Comparison of ENCODE assay signal across 7 mouse cellular contexts in the genomic region with DNA sequence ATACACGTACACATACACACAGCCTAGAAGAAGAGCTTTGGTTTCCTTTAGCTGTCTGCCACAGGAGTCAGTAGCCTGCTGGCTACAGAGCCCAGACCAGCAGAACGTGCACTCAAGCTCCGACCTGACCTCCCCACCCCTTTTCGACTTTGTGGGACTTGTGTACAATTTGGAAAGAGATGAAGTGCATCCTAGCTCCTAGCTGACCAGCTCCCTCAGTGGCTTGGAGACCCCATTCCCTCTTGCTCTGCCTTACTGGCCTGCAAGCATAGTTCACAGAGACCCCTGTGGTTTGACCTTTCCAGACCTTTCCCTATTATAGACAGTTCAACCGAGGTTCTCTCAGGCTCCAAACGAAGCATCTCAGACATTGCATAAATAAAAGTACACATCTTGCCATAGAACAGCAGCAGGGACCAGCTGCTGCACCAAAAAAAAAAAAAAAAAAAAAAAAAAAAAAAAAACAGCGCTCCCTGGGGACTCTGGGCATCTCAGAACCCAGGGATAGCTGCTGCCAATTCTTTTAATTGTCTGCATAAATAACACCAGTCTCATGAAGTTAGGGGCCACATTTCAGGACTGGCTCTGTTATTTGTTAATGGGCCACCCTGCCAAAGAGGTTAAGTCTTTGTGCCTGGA.
DNase-seq lines count a peak whose midpoint lies in the region; ATAC-seq and TF ChIP-seq lines count a peak whose summit lies in the region.

No protein-coding gene starts in this region.

- peak overlapping the region; percentile 67 for H3K4me3 ChIP-seq in E14TG2a.4 (replicated peaks; ENCODE audit: low read length)
- peak overlapping the region; percentile 53; the same call in 1 of the 2 replicates for H3K4me3 ChIP-seq in bone marrow macrophage, adult 2 months (ENCODE audit: insufficient read depth, low read length)
- H3K4me3 ChIP-seq in hindbrain, embryonic 14.5 days (replicated peaks; ENCODE audit: low read length), result peak overlapping the region; percentile 42

- 0 out of 2 replicates have a peak, but pooled peaks have one; percentile 16 for ATAC-seq in hindbrain, embryonic 14.5 days (ENCODE audit: low FRiP score)

- peak overlapping the region; percentile 69 for H3K9ac ChIP-seq in hindbrain, embryonic 14.5 days

- H3K4me2 ChIP-seq in hindbrain, embryonic 14.5 days (replicated peaks), result peak overlapping the region; percentile 67

- WGBS in hindbrain, embryonic 14.5 days, result 26% methylated on average over 7 of the region's 7 CpGs

- no peak overlapping the region for H3K27ac ChIP-seq in bone marrow macrophage, adult 2 months (ENCODE audit: insufficient read depth, low read depth, low read length)
- H3K27ac ChIP-seq in hindbrain, embryonic 14.5 days, result peak overlapping the region; percentile 86

- peaks cover 35% of the 10 kb centered on the region for H3K27me3 ChIP-seq in E14TG2a.4 (ENCODE audit: insufficient read depth, low read length)
- H3K27me3 ChIP-seq in hindbrain, embryonic 14.5 days (ENCODE audit: control insufficient read depth, insufficient read depth, low read length), result no peaks in the 10 kb centered on the region

- no peak for DNase-seq in hindbrain, embryonic 14.5 days (ENCODE audit: low spot score)
- peak; percentile 26 for DNase-seq in lung, postnatal 36 days
- DNase-seq in urinary bladder, adult 18-20 months (ENCODE audit: low spot score in 2 of 2), result no peak
- no peak for DNase-seq in thymus, postnatal 10 days (ENCODE audit: low spot score in 2 of 2)
- no peak for DNase-seq in thymus, postnatal 36 days

- H3K36me3 ChIP-seq in E14TG2a.4 (ENCODE audit: insufficient read depth, low read length), result no peaks in the 10 kb centered on the region
- H3K36me3 ChIP-seq in hindbrain, embryonic 14.5 days (replicated peaks; ENCODE audit: control insufficient read depth, insufficient read depth), result no peaks in the 10 kb centered on the region

- H3K4me1 ChIP-seq in E14TG2a.4 (replicated peaks; ENCODE audit: low read depth, low read length), result peaks cover 30% of the 10 kb centered on the region
- H3K4me1 ChIP-seq in bone marrow macrophage, adult 2 months (ENCODE audit: control insufficient read depth, insufficient read depth, low read length), result peaks cover 13% of the 10 kb centered on the region
- H3K4me1 ChIP-seq in hindbrain, embryonic 14.5 days (replicated peaks; ENCODE audit: control insufficient read depth, insufficient read depth, low read length), result peaks cover 12% of the 10 kb centered on the region

- no peak for TF ChIP-seq POLR2A in bone marrow macrophage, adult 2 months (IDR thresholded peaks at IDR 0.05; ENCODE audit: borderline replicate concordance, low read depth, low read length)

- TF ChIP-seq CTCF in E14TG2a.4 (conservative IDR thresholded peaks at IDR 0.05; ENCODE audit: low read length), result no peak
- TF ChIP-seq CTCF in bone marrow macrophage, adult 2 months (IDR thresholded peaks at IDR 0.05; ENCODE audit: low read depth, low read length), result no peak

- no peaks in the 10 kb centered on the region for H3K9me3 ChIP-seq in E14TG2a.4 (ENCODE audit: low read length)
- H3K9me3 ChIP-seq in hindbrain, embryonic 14.5 days (ENCODE audit: control insufficient read depth, low read length), result no peaks in the 10 kb centered on the region
